Mouse (Mus musculus) hindbrain, embryonic 12.5 days (tissue): ENCODE data around the gene Hoxc12. TPM values are rescaled to one million over a fixed set of nuclear protein-coding genes. Genes with fewer than 3 reads are reported as not detected.

ENCODE experiments used
- ATAC-seq: fragments of 200-750 bp; cut with Nextera tagmentation; 2 replicates; pipeline ENCODE4 v1.8.0; 2017; ENCODE audit warnings: moderate TSS enrichment; ENCODE audit not compliant: low FRiP score
- H3K27ac ChIP-seq: fragments of 300-500 bp; sonication (generic); 2 replicates; pipeline ENCODE4 v1.5.1; 2016; ENCODE audit warnings: mild to moderate bottlenecking
- H3K27me3 ChIP-seq: fragments of 300-500 bp; sonication (generic); 2 replicates; pipeline ENCODE4 v1.6.1; 2016; ENCODE audit warnings: mild to moderate bottlenecking
- H3K36me3 ChIP-seq: fragments of 300-500 bp; sonication (generic); 2 replicates; pipeline ENCODE4 v1.6.1; 2016; ENCODE audit warnings: mild to moderate bottlenecking
- H3K4me1 ChIP-seq: fragments of 300-500 bp; sonication (generic); 2 replicates; pipeline ENCODE4 v1.6.1; 2016
- H3K4me2 ChIP-seq: fragments of 300-500 bp; sonication (generic); replicated peaks from 2 replicates; pipeline ENCODE4 v1.6.1; 2016; ENCODE audit warnings: mild to moderate bottlenecking
- H3K4me3 ChIP-seq: fragments of 300-500 bp; sonication (generic); 2 replicates; pipeline ENCODE4 v1.5.1; 2016; ENCODE audit warnings: mild to moderate bottlenecking
- H3K9ac ChIP-seq: fragments of 300-500 bp; sonication (generic); 2 replicates; pipeline ENCODE4 v1.6.1; 2016; ENCODE audit warnings: mild to moderate bottlenecking, moderate library complexity
- H3K9me3 ChIP-seq: fragments of 300-500 bp; sonication (generic); replicated peaks from 2 replicates; pipeline ENCODE4 v1.6.1; 2016; ENCODE audit warnings: mild to moderate bottlenecking
- WGBS: fragments of 180-500 bp; shearing (Covaris S2); methylation state at CpG from one replicate; pipeline ENCODE4 v1.1.7; 2016; 5-methylcytosine and 5-hydroxymethylcytosine counted together
- polyA plus RNA-seq: library from polyadenylated mRNA; unstranded; fragments of >200 nt; fragmentation: Nextera tagmentation; extraction: Ambion mirVana; gene quantifications from 2 replicates; pipeline ENCODE4 v1.2.1, GENCODE M21; 2016

Gene Hoxc12
- polyA plus RNA-seq, 1 experiment from 2014 or later = not detected

DNA sequence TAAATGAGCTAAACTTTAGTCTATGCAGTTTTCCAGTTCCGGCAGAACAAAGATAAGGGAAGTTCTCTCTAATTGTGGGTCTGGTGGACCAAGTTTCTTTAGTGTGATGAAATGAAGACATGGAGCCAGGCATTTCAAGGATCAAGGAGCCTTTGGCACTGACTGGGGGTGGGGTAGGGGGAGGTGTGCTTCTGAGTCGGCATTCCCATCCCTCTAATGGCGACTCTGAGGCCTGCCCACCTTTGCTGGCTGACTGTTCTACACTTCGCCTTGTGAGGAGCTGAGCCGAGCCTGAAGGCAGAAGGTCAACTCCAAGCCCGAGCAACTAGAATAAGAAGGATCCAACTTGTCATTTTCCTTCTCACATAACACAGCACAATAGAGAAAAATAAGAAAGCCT, 25.2 kb downstream of the Hoxc12 start:
- no peak for ATAC-seq
- 4% methylated on average over 6 of the region's 6 CpGs for WGBS
- Histone ChIP-seq H3K27me3 (peaks cover 97% of the 10 kb centered on the region), H3K27ac (no peak overlapping the region), H3K9ac (no peak overlapping the region), H3K36me3 (no peaks in the 10 kb centered on the region), H3K4me1 (0 out of 2 replicates have a peak, but pooled peaks cover 5% of the 10 kb centered on the region), H3K4me2 (no peak overlapping the region), H3K9me3 (no peaks in the 10 kb centered on the region), H3K4me3 (no peak overlapping the region)

DNA sequence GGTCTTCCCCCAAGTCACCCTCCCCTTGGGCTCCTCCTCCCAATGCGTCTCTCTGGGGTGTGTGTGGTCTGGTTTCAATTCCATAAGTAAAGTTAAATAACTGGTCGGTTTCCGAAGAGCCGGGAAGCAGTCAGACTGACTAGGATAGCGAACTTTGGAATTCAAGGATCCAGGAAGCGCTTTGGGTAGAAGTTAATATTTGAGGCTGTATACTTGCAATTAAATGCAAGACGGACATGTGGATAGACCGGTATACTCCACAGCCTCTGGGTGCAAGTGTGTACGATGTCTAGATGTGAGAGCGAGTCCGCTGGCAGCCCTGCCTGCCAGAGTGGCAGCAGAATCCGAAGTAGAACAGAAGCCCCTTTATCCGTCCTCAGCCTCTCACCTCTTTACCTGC, 25.9 kb downstream of the Hoxc12 start:
- no peak for ATAC-seq
- Histone ChIP-seq H3K27me3 (peaks cover 97% of the 10 kb centered on the region), H3K4me1 (0 out of 2 replicates have a peak, but pooled peaks cover 7% of the 10 kb centered on the region), H3K9ac (no peak overlapping the region), H3K36me3 (no peaks in the 10 kb centered on the region), H3K4me3 (no peak overlapping the region), H3K4me2 (no peak overlapping the region), H3K9me3 (no peaks in the 10 kb centered on the region), H3K27ac (no peak overlapping the region)
- 3% methylated on average over 13 of the region's 13 CpGs for WGBS

DNA sequence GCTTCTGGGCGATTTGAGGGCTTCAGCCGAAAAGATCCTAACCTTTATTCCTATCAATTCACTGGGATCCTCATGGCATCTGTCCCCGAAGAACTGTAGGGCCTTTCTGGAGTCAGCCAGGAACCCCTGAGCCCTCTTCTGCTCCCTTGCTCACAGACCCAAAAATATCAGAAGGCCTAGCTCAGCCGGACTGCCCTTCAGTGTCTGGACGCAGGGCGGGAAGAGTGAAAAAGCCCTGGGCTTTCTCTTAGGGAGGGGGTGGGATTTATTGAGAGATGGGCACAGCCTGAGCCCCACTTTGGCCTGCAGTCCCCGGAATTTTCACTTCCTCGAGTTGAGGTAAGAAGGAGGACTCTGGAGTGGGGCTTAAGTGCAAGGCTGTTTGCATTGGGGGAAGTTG, 26.7 kb downstream of the Hoxc12 start:
- Histone ChIP-seq H3K36me3 (no peaks in the 10 kb centered on the region), H3K4me1 (0 out of 2 replicates have a peak, but pooled peaks cover 7% of the 10 kb centered on the region), H3K9ac (no peak overlapping the region), H3K4me3 (no peak overlapping the region), H3K27me3 (peaks cover 96% of the 10 kb centered on the region), H3K4me2 (no peak overlapping the region), H3K27ac (no peak overlapping the region), H3K9me3 (no peaks in the 10 kb centered on the region)
- no peak for ATAC-seq
- WGBS = 3% methylated on average over 8 of the region's 8 CpGs

DNA sequence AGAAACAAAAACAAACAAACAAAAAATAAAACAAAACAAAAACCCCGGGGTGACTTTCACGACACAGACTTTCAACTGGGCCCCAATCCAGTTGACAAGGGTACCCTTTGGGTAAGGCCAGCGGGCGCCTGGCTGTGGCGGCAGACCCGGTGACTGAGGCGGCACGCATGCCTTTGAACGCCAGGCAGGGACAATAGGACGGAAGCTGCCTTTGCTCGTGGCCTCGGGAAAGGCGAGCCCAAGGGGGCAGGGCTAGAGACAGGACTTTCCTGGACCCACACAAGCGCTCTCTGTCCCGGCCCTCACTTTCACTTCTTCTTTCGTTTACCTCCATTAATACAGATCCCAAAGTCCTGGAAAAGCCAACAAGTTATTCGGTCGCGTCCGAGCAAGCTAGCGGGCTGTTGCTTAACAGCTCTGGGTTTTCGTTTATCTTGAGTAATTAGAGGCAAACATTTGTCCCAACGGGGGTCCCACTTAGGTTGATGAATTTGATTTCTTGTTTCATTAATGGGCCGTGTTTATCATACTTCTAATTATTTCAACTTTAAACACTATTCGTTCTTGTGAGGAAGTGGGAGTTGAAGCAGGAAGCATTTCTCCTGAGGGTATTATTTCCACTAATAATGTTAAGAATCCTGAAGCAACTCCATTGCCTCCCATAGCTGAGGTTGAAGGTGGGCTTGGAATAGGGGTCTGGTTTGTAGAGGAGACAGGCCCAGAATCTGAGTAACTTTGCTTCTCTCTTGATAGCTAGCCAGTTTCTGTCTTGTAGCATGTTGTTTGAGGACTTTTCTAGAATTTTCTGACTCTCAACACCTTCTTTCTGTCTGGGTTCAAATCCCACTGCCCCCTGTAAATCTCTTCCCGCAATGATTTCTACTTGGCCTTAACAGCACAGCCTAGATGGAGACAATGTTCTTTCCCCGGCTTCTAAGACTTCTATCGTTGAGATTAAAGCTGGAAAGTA, 27.4 kb downstream of the Hoxc12 start:
- no peak overlapping the region for H3K4me3 ChIP-seq
- 0 out of 2 replicates have a peak, but pooled peaks cover 7% of the 10 kb centered on the region for H3K4me1 ChIP-seq
- H3K27ac ChIP-seq = no peak overlapping the region
- ATAC-seq = no peak
- no peaks in the 10 kb centered on the region for H3K36me3 ChIP-seq
- 2% methylated on average over 28 of the region's 28 CpGs for WGBS
- H3K4me2 ChIP-seq = no peak overlapping the region
- no peak overlapping the region for H3K9ac ChIP-seq
- H3K9me3 ChIP-seq = no peaks in the 10 kb centered on the region
- peaks cover 96% of the 10 kb centered on the region for H3K27me3 ChIP-seq

DNA sequence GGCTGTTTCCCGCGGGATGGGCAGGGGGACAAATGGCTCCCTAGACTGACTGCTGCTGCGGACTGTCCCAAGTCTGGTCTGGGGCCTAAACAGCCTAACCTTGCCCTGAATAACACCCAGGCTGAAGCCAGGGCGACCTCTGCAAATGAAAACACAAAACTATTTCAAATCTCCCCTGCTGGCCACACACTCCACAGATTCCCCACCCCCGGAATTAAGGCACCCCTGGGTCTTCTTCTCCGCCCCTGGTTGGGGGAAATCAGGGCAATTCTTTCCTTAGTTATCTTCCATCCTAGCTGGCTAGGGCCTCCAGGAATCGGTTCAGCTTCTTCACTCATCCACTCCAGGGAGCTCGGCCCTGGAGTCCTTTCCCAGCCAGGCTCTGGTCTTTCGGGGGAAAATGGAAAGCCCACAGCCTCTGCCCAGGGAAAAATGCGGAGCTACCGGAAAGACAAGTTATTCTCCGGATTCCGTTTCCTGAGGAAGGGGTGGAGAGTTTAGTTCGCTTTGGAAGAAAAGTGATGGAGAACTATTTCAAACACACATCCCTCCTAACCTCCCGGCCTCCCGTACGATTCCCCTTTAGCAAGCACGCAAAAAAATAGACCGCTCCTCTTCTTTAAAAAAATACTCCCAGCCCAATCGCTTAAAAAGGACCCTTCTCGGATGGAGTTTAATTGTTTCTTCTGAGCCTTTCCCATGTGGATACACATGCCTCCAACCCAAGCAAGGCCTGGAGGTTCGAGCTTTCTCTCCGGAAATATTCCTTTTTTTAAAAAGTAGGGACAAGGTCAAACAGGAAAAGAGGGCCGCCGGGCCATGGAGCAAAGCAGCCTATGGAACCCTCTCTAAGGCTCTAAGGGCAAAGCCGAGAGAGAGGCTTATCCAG, 28.7 kb downstream of the Hoxc12 start:
- Histone ChIP-seq H3K4me1 (0 out of 2 replicates have a peak, but pooled peaks cover 7% of the 10 kb centered on the region), H3K9ac (no peak overlapping the region), H3K9me3 (no peaks in the 10 kb centered on the region), H3K27me3 (peaks cover 97% of the 10 kb centered on the region), H3K27ac (no peak overlapping the region), H3K4me3 (no peak overlapping the region), H3K4me2 (no peak overlapping the region), H3K36me3 (no peaks in the 10 kb centered on the region)
- ATAC-seq = no peak
- 4% methylated on average over 26 of the region's 26 CpGs for WGBS

DNA sequence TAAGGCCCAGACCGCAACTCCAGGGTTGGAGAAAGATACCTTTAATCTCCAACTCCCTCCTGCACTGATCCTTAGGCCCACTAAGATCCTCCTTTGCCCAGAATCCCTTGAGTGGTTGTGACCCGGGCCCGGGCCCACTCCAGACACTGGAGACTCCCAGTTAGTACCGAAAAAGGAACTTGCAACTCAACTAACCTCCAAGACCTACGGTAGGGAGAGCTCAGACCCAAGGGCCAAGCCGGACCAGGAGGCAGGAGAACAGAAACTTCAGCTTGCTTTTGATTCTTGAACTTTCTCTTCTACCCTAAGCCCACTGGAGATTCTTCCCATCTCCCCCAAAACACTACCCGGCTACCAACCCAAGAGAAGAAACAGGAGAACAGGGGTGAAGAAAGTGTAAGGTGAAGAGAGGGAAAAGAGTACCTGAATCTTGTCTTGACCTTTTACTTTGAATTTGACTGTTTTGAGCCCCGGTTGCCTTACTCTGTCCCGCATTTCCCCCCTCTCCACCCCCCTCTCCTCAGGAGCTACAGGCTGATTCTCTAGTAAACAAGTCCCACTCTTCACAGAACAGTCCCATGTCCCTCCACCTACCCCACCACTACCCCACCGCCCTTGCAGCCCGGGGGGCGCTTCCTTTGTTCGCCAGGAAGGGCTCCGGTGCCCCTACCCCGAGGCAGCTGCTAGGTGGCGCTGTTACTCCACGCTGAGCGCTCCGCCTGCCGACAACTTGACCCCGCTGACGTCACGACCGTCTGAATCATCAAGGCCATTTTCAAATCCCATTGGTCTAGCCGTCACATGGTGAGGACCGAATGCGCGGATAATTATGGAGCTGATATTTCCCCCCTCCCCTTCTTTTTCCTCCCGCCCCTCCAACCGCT, 29.6 kb downstream of the Hoxc12 start:
- Histone ChIP-seq H3K36me3 (no peaks in the 10 kb centered on the region), H3K4me3 (peak overlapping the region; percentile 1; the same call in 1 of the 2 replicates), H3K27me3 (peaks cover 97% of the 10 kb centered on the region), H3K27ac (no peak overlapping the region), H3K9ac (no peak overlapping the region), H3K9me3 (no peaks in the 10 kb centered on the region), H3K4me2 (peak overlapping the region; percentile 17; the same call in 1 of the 2 replicates), H3K4me1 (0 out of 2 replicates have a peak, but pooled peaks cover 7% of the 10 kb centered on the region)
- WGBS = 2% methylated on average over 30 of the region's 30 CpGs
- ATAC-seq = no peak

DNA sequence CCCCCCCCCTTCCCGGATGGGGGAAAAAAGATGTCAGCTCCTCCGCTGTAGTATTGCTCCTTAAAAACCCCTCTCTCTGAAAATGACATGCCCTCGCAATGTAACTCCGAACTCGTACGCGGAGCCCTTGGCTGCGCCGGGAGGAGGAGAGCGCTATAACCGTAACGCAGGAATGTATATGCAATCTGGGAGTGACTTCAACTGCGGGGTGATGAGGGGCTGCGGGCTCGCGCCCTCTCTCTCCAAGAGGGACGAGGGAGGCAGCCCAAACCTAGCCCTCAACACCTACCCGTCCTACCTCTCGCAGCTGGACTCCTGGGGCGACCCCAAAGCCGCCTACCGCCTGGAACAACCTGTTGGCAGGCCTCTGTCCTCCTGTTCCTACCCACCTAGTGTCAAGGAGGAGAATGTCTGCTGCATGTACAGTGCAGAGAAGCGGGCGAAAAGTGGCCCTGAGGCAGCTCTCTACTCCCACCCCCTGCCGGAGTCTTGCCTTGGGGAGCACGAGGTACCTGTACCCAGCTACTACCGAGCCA, 30.3 kb downstream of the Hoxc12 start, which contains the start of gene Hoxc10:
Gene Hoxc10, plus strand, starts transcription at position 21 of the 536 bp plus-strand sequence.
- 1% methylated on average over 27 of the region's 27 CpGs for WGBS
- peak within 1 kb of the TSS; percentile 1; the same call in 1 of the 2 replicates for H3K4me3 ChIP-seq
- peak within 1 kb of the TSS; percentile 17; the same call in 1 of the 2 replicates for H3K4me2 ChIP-seq
- H3K9ac ChIP-seq = no peak within 1 kb of the TSS
- H3K27ac ChIP-seq = no peak within 1 kb of the TSS
- H3K9me3 ChIP-seq = no peaks in the 10 kb centered on the region
- no peak; the same call in 1 of the 2 replicates for ATAC-seq
- 0 out of 2 replicates have a peak, but pooled peaks cover 7% of the 10 kb centered on the region for H3K4me1 ChIP-seq
- H3K36me3 ChIP-seq = no peaks in the 10 kb centered on the region
- peaks cover 97% of the 10 kb centered on the region for H3K27me3 ChIP-seq

DNA sequence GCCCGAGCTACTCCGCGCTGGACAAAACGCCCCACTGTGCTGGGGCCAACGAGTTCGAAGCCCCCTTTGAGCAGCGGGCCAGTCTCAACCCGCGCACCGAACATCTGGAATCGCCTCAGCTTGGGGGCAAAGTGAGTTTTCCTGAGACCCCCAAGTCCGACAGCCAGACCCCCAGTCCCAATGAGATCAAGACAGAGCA, 30.7 kb downstream of the Hoxc12 start, which contains the start of gene Hoxc5:
Gene Hoxc5, plus strand, starts transcription at position 132 of the 199 bp plus-strand sequence.
- Histone ChIP-seq H3K27me3 (peaks cover 99% of the 10 kb centered on the region), H3K9me3 (no peaks in the 10 kb centered on the region), H3K36me3 (no peaks in the 10 kb centered on the region), H3K4me2 (peak within 1 kb of the TSS; percentile 17; the same call in 1 of the 2 replicates), H3K4me1 (0 out of 2 replicates have a peak, but pooled peaks cover 7% of the 10 kb centered on the region), H3K27ac (no peak within 1 kb of the TSS), H3K4me3 (peak within 1 kb of the TSS; percentile 1; the same call in 1 of the 2 replicates), H3K9ac (no peak within 1 kb of the TSS)
- ATAC-seq = no peak
- WGBS = 5% methylated on average over 12 of the region's 12 CpGs

DNA sequence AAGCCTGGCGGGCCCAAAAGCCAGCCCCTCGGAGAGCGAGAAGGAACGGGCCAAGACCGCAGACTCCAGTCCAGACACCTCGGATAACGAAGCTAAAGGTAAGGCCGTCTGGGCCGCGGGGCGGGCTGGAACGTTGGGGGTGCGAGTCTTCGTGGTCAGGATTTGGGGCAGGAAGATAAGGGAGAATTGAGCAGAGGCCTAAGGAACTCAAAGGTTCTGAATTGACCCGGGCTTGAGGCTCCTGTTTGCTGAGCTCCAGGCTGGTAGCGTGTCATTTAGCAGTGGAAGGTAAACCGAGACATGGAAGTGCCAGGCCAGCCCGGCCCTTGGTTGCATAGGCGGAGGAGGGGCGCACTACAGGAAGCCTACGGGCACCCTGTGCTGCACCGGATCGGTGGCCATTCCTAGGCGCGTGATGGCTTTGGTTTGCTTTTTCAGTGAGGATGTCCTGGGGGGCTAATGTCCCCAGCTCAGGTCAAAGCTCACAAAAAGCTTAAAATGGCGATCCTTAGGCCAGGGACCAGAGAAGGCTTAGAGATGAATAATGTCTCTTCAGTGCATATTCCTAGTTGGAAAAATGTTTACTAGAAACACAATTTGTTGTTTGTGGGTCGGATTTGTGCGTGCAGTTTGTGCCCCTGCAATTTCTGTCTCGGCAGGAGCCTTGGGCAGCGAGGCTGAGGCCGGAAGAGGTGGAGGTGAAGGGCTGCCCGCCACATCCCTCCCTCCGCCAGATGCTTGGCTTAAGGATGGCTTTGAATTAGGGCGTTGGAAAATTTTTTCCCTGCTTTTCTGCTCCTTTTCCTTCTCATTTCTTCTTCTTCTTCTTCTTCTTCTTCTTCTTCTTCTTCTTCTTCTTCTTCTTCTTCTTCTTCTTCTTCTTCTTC, 31.2 kb downstream of the Hoxc12 start:
- no peak overlapping the region for H3K9ac ChIP-seq
- no peaks in the 10 kb centered on the region for H3K9me3 ChIP-seq
- no peaks in the 10 kb centered on the region for H3K36me3 ChIP-seq
- H3K27ac ChIP-seq = no peak overlapping the region
- no peak overlapping the region for H3K4me2 ChIP-seq
- 2% methylated on average over 34 of the region's 34 CpGs for whole genome bisulfite sequencing
- no peak overlapping the region for H3K4me3 ChIP-seq
- peaks cover 99% of the 10 kb centered on the region for H3K27me3 ChIP-seq
- 0 out of 2 replicates have a peak, but pooled peaks cover 7% of the 10 kb centered on the region for H3K4me1 ChIP-seq
- no peak for ATAC-seq

DNA sequence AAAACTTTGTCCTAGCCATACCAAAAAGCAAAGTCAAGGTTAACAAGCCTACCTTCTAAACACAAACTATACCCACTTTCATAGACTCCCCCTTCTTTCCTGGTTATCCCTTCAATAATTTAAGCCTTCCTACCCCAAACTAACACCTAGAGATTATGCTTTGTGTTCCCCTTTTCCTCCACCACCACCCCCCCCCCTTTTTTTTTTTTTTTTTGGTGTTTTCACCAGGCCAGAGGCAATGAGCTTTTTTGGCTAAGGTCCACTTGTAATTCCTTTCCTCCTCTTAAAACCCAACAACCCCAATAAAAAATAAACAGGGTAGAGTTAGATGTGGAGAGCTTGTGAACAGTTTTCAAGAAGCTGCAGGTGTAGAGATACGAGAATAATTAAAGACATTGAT, 32.7 kb downstream of the Hoxc12 start:
- Histone ChIP-seq H3K27me3 (peaks cover 99% of the 10 kb centered on the region), H3K9me3 (no peaks in the 10 kb centered on the region), H3K4me3 (no peak overlapping the region), H3K4me1 (0 out of 2 replicates have a peak, but pooled peaks cover 7% of the 10 kb centered on the region), H3K4me2 (no peak overlapping the region), H3K9ac (no peak overlapping the region), H3K36me3 (no peaks in the 10 kb centered on the region), H3K27ac (no peak overlapping the region)
- WGBS = 35% methylated on average over 1 of the region's 1 CpGs
- no peak for ATAC-seq
